Mouse (Mus musculus): Measurements from ENCODE around the gene Spns2.

Spns2 gene

DNA sequence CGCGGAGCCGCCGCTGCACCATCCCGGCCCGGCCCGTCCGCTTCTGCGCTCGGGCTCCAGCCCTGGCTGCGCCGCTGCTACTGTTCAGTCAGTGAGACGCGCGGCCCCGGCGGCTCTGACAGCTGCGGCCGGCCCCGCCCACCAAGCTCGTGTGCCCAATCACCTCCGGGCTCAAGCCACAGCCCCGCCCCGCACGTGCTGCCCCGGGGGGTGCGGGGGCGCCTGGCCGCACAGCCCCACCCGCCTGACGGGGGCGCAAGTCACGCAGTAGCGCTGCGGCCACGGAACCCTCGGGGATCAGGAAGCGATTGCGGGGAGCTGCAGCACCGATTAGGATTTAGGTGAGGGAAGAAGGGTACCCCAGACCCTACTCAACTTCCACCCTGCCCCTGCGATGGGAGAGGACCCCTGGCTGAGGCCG lies at the start of gene Spns2:
TSS of gene Spns2 (minus strand) at position 24 of the 421 bp plus-strand sequence.
- DNase-seq (ENCODE audit: low spot score in 2 of 2): peak; percentile 82 to 85

- no peak for DNase-seq (ENCODE audit: low spot score in 2 of 2)
These were observed 49.1 kb upstream of the Spns2 start for GRCm38 (mm10) chr11:72538811-72539210.

GRCm38 (mm10) chr11:72538037-72538755 lies 48.5 kb upstream of the Spns2 start:
- no peak for DNase-seq (ENCODE audit: low spot score in 2 of 2)

GRCm38 (mm10) chr11:72537503-72537902 lies 47.8 kb upstream of the Spns2 start:
- no peak for DNase-seq (ENCODE audit: low spot score in 2 of 2)

DNA sequence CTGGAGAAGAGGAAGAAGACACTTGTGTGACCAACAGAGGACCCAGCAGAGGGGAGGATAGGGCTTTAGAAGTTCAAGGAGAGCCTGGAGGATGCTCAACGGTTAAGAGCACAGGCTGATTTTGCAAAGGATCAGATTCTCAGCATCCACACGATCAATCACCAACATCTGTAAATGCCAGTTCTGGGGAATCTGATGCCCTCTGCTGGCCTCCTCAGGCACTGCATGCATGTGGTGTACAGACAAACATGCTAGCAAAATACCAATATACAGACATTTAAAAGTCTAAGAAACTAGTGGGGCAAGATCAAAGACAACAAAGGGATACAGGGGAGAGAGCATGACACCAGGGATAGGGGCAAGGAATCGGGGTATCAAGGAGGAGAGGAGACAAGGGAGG lies 45.8 kb upstream of the Spns2 start:
- no peak for DNase-seq (ENCODE audit: low spot score in 2 of 2)

DNA sequence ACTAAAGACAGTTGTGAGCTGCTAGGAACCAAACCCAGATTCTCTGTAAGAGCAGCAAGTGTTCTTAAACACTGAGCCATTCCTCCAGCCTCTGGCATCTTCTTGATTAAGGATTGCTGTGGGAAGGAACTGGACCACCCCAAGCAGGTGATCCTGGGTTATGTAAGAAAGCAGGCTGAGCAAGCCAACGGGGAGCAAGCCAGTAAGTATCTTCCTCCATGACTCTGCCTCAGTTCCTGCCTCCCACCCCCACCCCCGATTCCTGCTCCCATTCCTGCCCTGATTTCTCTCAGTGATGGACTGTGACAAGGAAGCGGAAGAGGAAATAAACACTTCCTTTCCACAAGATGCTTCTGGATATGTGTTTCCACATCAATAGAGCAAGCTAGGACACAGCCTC lies 43.2 kb upstream of the Spns2 start:
- DNase-seq (ENCODE audit: low spot score in 2 of 2): no peak

- DNase-seq (ENCODE audit: low spot score in 2 of 2): no peak
These were observed 41.9 kb upstream of the Spns2 start for GRCm38 (mm10) chr11:72531632-72532031.

- DNase-seq (ENCODE audit: low spot score in 2 of 2): no peak
These were observed 41.4 kb upstream of the Spns2 start for GRCm38 (mm10) chr11:72531144-72531543.

DNA sequence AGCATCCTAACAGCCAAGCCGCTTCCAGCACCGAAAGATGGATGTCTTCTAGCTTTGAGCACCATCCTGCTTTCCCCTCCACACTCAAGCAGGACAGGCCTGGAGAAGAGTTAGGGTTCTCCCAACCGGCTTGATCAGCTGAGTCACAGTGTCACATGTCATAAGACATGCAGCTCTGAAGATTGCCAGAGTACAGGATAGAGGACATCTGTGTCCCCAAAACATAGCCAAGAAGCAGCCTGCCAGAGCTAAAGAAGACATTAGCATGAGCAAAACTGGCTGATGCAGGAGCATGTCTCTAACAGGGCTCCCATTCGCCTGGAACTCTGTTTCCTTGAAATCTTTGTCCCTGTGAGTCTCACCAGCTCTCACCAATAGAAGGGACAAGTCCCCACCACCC lies 36.5 kb upstream of the Spns2 start:
- DNase-seq (ENCODE audit: low spot score in 2 of 2): no peak

DNA sequence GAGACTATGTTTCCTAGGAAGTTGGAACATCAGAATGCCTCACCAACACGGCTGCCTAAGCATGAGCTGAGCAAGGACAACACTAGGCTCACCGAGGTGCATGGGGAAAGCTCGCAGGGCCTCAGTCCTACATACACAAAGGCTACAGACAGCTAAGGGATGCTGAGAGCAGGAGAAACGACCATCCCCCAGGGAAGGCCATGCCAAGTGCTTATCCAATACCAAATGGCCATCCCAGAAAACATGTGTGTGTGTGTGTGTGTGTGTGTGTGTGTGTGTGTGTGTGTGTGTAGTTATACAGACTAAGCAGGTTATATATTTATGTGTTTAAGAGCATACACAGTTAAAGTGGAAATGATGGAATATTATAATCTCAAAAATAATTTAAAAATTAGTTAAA lies 34.0 kb upstream of the Spns2 start:
- no peak for DNase-seq (ENCODE audit: low spot score in 2 of 2)

GRCm38 (mm10) chr11:72522616-72523041 lies 32.9 kb upstream of the Spns2 start:
- no peak for DNase-seq (ENCODE audit: low spot score in 2 of 2)

DNA sequence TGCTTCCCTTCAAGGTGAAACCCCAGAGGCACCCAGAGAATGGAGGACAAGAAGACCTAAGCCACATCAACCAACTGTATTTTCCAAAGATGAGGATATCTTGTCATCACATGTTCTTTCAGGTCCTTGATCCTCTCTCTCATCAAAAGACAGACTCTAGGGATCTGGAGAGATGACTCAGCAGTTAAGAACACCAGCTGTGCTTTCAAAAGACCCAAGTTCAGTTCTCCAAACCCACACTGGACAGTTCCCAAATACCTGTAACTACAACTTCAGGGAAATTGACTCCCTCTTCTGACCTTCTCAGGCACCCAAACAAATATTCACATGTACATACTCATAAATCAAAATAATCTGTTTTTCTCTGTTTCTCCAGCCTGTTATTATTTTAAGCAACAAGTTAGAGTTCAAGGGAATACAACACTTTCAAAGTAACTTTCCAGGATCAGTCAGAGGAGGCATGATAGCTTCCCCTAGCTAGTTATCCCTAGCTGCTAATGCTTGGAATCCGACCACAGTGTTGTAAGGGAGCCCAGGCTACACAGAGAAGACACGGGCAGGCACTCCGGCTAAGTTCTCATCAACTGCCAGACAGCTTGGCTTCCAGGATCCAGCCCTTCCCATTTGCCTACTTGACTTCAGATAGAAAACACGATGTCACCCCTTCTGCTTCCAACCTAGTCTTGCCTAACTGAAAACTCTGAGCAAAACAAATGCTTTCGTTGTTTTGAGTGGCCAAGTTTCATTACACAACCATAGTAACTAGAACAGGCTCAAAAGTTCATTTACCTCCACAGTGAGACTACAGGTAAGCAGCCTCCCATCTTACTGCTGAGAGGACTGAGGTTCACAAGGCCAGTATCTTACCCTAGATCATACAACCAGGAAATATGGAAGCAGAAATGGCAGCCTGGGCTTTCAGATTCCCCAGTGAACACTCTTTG lies 32.2 kb upstream of the Spns2 start:
- no peak for DNase-seq (ENCODE audit: low spot score in 2 of 2)

GRCm38 (mm10) chr11:72519895-72520294 lies 30.2 kb upstream of the Spns2 start:
- no peak for DNase-seq (ENCODE audit: low spot score in 2 of 2)

DNA sequence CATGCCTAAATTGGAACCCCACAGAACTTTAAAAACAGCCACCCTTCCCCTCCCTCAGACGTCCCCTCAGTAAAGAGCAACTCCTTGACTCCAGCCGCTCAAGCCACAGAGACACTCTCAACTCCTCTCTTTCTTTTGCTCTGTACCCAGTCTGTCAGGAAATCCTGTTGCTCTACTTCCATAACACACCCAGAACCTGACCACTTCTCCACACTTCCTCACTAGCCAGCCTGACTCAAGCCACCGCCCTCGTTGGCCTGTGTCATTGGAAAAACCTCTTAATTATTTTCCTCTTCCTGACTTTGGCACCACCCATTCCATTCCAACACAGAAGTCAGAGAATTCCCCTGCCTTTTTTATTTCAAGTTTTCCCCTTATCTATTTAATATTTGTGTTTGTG lies 29.5 kb upstream of the Spns2 start:
- DNase-seq (ENCODE audit: low spot score in 2 of 2): no peak

DNA sequence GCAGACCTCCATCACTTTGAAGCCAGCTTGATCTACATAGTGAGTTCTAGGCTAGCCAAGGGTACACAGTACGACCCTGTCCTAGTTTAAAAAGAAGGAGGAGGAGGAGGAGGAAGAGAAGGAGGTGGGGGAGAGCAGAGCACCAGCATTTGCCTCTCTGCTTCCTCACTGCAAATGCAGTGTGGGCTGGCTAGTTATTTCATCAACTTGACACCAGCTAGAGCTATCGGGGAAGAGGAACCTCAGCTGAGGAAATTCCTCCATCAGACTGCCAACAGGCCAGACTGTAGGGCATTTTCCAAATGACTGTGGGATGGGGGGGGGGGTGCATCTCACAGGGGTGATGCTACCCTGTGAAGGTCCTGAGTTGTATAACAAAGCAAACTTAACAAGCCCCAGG lies 28.7 kb upstream of the Spns2 start:
- DNase-seq (ENCODE audit: low spot score in 2 of 2): no peak

GRCm38 (mm10) chr11:72514967-72515366 lies 25.3 kb upstream of the Spns2 start:
- DNase-seq (ENCODE audit: low spot score in 2 of 2): no peak

GRCm38 (mm10) chr11:72508651-72509050 lies 18.9 kb upstream of the Spns2 start:
- no peak for DNase-seq (ENCODE audit: low spot score in 2 of 2)

GRCm38 (mm10) chr11:72507651-72508050 lies 17.9 kb upstream of the Spns2 start:
- no peak for DNase-seq (ENCODE audit: low spot score in 2 of 2)

DNA sequence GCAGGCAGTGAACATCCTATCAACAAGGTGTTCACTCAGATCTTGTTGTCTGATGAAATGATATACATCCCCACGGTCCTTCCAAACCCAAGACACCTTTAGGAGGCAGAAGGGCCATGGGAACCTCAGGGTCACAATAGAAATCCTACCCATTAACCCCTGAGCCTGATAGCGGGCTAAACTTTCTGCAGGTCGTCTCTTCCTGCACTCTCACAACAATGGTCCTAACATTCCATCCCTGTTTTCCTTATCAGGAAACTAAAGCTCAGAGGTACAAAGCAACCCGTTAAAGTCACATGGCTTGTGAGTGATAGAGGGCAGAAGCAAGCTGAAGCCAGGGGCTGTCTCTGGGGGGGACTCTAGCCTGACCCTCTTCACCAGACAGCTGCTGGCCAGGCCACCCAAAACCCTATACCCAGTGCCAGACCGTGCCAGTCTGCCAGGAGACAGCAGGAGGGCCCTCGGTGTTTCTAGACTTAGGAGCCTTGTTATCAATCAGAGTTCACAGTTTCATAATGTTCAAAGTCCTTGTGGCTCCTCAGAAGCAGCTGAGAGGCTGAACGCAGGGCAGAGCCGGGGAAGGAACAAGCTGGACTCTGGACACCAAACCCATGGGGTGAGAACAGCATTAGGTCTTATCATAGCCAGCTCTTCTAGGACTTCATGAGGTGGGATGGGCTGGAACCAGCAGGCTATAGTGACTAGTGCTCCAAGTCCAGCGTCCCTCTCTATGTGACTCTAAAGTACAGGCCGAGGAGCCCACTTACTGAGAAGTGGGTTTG lies 14.5 kb upstream of the Spns2 start:
- DNase-seq (ENCODE audit: low spot score in 2 of 2): no peak

DNA sequence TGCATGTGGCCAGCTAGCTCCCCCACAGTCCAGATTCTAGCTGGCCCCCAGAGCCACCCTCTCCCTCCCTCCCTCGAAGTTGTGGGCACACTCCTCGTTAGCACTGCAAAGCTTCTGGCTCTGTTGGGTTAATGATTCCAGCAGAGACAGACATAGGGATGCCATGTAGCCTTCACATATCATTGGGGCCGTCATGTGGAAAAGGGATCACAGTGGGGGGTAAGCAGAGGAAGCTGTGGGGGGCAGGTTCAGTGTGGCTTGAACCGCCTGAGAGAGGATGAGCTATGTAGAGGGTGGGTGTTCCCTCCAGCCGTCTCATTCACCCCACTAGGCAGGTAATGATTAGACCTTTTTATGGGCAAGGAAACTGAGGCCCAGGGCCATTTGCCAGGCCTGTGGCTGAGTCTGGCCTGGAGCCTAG lies 13.8 kb upstream of the Spns2 start:
- no peak for DNase-seq (ENCODE audit: low spot score in 2 of 2)

GRCm38 (mm10) chr11:72502236-72502635 lies 12.5 kb upstream of the Spns2 start:
- DNase-seq (ENCODE audit: low spot score in 2 of 2): no peak

DNA sequence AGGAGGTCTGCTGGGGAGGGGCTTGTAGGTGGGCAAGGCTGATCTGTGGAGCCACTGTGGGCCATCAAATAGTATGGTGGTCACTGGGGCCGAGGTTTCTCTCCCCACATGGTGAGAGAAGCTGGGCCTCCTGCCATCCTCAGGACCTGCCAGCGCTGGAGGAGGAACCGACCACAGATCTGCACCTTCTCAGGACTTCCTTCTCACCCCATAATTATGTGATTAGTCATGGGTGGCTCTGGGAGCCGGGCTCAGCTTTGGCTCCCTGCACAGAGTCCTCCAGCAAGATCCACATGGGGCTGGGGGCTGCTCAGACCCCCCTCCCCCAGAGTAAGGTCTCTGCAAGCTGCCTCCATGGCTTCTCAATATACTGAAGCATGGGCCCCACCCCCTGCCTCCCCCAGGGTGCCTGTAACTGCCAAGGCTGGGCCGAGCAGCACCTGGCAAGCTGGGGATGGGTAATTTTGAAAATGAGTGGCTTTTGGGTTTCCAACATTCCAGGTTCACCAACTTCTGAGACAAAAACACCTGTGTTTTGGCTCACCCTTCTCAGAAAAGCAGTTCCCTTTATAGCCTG lies 11.8 kb upstream of the Spns2 start:
- no peak for DNase-seq (ENCODE audit: low spot score in 2 of 2)
